Mouse (Mus musculus): ENCODE results near the gene Olfr965.
"Not testable (repeated sequence)": the region's sequence is repeated elsewhere in the genome, so short reads cannot be mapped to it uniquely, and the experiment has no call there.

The Olfr965 gene

DNA sequence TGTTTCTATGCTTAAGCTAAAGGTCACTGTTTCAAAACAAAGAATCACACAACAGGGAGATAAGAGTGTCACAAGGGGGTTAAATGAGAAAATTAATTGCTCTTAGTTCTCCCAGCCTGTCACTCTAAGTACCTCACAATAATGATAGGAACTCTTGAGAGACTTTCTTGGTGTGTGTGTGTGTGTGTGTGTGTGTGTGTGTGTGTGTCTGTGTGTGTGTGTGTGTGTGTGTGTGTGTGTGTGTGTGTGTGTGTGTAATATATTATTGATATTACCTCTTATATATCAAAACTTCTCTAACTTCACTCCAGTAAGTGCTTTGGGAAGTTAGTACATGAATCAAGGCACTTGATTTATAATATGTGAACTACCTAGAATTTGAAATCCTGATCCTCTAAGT lies at the start of gene Olfr965:
Gene Olfr965, plus strand, starts transcription at position 301 of the 400 bp plus-strand sequence.
- no peak for DNase-seq (ENCODE audit: low spot score)

GRCm38 (mm10) chr9:39666905-39667304 lies 44.2 kb upstream of the Olfr965 start, which contains the start of gene Olfr963:
Gene Olfr963, plus strand, starts transcription at chr9:39667205.
- no peak for DNase-seq (ENCODE audit: low spot score)

GRCm38 (mm10) chr9:39669723-39670122 lies 41.4 kb upstream of the Olfr965 start:
- no peak for DNase-seq (ENCODE audit: low spot score)

DNA sequence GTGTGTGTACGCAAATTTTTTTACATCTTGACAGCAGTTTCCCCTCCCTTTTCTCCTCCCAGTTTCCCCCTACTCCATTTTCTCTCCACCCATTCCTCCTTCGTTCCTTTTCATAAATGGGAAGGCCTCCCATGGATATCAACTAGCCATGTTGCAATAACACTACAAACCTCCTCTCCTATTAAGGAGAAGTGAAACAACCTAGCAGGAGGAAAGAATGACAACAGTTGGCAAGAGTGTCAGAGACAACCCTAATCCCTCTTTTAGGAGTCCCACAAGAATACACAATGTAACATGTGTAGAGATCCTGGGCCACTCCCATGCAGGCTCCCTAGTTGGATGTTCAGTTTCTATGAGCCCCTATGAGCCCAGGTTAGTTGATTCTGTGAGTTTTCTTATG lies 36.3 kb upstream of the Olfr965 start:
- no peak for DNase-seq (ENCODE audit: low spot score)

- DNase-seq (ENCODE audit: low spot score) = no peak
Observed at GRCm38 (mm10) chr9:39678557-39678956, 32.6 kb upstream of the Olfr965 start.

DNA sequence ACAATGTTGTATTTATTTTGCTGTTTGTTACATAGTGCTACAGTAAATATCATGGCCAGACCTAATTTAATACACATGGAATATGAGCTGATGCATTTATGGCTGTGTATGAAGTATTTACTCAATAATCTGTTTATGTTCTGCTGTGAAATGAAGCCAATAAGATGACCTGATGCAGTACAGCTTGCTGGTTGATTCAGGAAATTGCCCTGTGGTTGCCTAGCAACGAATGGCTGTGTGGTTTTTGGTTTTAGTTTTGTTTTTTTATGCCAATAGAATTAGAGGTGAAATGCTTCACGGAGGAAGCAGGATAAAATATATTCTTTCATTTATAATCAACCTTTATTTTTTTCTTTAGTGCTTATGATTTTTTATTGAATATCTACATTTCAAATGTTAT lies 31.9 kb upstream of the Olfr965 start:
- no peak for DNase-seq (ENCODE audit: low spot score)

- not testable (repeated sequence) for DNase-seq (ENCODE audit: low spot score)
Observed at GRCm38 (mm10) chr9:39701123-39701522, 10.0 kb upstream of the Olfr965 start.

GRCm38 (mm10) chr9:39707017-39707416 lies 4.1 kb upstream of the Olfr965 start, which contains the start of gene Olfr149:
Gene Olfr149, minus strand, starts transcription at chr9:39707117.
- DNase-seq (ENCODE audit: low spot score) = no peak

DNA sequence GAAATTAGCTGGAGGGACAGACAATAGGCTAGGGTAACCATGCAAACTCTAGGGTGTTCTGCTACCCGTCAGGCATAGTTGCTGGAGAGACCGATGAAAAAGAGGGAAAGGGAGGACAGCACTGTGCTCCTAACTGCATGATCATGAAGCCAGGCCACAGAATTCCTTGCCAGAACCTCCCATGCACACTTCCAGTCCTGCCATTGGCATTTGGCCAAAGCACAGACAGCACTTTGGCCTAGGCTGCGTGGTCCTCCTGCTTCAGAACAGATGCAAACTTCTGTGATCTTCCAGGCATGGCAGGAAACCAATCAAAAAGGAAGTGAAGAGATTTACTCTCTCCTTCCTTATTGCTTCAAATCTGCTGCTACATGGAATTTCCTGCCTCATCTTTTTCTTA lies 2.2 kb upstream of the Olfr965 start:
- no peak for DNase-seq (ENCODE audit: low spot score)

DNA sequence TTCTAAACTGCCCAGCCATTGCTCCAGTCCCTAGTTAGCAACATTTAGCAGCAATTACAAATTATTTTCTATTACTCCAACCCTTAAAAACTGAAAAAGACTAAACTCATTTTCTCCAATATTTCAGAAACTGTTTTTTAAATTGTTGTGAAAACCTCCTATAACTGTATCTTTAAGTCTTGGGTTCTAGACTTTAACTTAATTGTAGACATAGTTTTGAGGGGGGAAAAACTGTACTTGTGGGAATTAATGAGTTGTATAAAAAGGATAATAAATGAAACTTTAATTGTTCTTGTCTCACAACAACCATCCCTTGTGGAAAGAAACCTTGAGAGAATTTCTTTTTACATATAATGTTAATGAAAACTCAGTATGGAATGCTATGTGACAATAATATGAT lies 19.5 kb downstream of the Olfr965 start, which contains the start of gene Olfr150:
Gene Olfr150, plus strand, starts transcription at position 301 of the 400 bp plus-strand sequence.
- no peak for DNase-seq (ENCODE audit: low spot score)

GRCm38 (mm10) chr9:39740741-39741140 lies 29.6 kb downstream of the Olfr965 start:
- DNase-seq (ENCODE audit: low spot score) = no peak

DNA sequence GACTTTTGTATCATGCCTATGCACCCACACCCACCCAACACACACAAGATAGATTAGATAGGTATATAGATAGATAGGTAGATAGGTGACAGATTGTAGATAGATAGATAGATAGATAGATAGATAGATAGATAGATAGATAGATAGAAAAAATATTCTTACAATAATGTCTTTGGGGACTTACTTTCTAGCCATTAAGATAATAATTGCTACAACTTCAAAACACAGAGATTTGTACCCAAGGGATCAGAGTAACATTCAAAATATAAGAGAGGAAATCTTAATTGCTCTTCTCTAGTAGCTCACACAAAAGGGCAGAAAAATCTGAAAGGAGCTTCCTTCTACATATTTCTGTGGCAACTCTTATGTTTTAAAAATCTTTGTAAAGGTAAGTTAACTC lies 34.8 kb downstream of the Olfr965 start, which contains the start of gene Olfr967:
Gene Olfr967, plus strand, starts transcription at position 301 of the 400 bp plus-strand sequence.
- DNase-seq (ENCODE audit: low spot score) = no peak

DNA sequence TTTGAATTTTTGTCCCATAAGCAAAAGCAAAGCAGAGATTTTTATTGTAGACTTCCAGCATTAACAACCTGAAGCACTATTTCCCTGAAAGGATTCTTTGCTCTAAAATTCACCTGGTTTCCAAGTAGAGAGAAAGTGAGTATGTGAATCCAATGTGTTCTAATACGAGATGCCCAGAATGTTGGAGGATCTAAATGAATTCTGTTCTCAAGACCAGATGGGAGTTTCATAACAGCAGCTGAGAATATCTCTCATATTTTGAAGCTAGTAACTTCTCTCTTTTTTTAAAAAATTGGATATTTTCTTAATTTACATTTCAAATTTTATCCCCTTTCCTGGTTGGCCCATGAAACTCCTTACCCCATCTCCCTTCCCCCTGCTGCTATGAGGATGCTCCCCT lies 35.3 kb downstream of the Olfr965 start:
- no peak for DNase-seq (ENCODE audit: low spot score)

All from spleen, adult 12 weeks (tissue).